In the genomic region with DNA sequence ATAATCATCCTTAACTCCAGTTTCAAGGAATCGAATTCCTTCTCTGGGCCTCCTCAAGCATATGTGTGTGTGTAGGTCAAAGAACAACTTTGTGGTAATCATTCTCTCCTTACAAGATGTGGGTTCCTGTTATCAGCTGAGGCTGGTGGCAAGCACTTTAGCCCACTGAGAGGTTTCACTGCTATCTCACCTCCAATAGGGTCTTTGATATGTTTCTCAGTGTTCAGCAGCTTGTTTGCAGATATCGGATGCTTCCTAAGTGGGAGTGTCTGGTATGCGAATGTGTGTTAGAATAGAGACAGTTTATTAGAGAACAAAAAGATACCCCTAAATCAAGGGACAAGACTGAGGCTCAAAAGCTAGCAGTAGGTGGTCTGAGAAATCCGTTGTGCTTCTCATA, we compare ENCODE assay signal across 9 mouse cellular contexts. TPM values are rescaled to one million over a fixed set of nuclear protein-coding genes. Genes with fewer than 3 reads are reported as not detected.
A peak's percentile ranks its signal among the peaks of the same experiment; 100 is the strongest.
DNase-seq lines count a peak whose midpoint lies in the region; ATAC-seq and TF ChIP-seq lines count a peak whose summit lies in the region.
"Had no signal": no experiment of that assay in that cellular context is flagged by ENCODE, and none has a peak within 500 bp of the region (broad histone marks: within the 10 kb centered on the region; RNA-seq: fewer than 3 reads in every experiment).

No protein-coding gene starts in this region.

- TF ChIP-seq CTCF in E14TG2a.4 (conservative IDR thresholded peaks at IDR 0.05; ENCODE audit: low read length): no peak
- no peak for TF ChIP-seq CTCF in liver, postnatal 0 days (IDR thresholded peaks at IDR 0.05; ENCODE audit: low read depth)

- no peaks in the 10 kb centered on the region for H3K27me3 ChIP-seq in heart, embryonic 11.5 days (ENCODE audit: control insufficient read depth, insufficient read depth, low read length)
- H3K27me3 ChIP-seq in E14TG2a.4 (ENCODE audit: insufficient read depth, low read length): no peaks in the 10 kb centered on the region
- H3K27me3 ChIP-seq in forebrain, embryonic 16.5 days (replicated peaks; ENCODE audit: control insufficient read depth, insufficient read depth, low read length): no peaks in the 10 kb centered on the region
- no peaks in the 10 kb centered on the region for H3K27me3 ChIP-seq in liver, postnatal 0 days (ENCODE audit: insufficient read depth, low read length)

- H3K9me3 ChIP-seq in heart, embryonic 11.5 days (replicated peaks; ENCODE audit: control insufficient read depth, low read length): no peaks in the 10 kb centered on the region
- H3K9me3 ChIP-seq in E14TG2a.4 (ENCODE audit: low read length): no peaks in the 10 kb centered on the region
- H3K9me3 ChIP-seq in forebrain, embryonic 16.5 days (ENCODE audit: control insufficient read depth, low read length): no peaks in the 10 kb centered on the region
- no peaks in the 10 kb centered on the region for H3K9me3 ChIP-seq in liver, postnatal 0 days (ENCODE audit: low read length)

- H3K36me3 ChIP-seq in heart, embryonic 11.5 days (ENCODE audit: control insufficient read depth, insufficient read depth, low read length): no peaks in the 10 kb centered on the region
- H3K36me3 ChIP-seq in E14TG2a.4 (ENCODE audit: insufficient read depth, low read length): peaks cover 17% of the 10 kb centered on the region
- no peaks in the 10 kb centered on the region for H3K36me3 ChIP-seq in forebrain, embryonic 16.5 days (ENCODE audit: control insufficient read depth, insufficient read depth)
- 0 out of 2 replicates have a peak, but pooled peaks cover 8% of the 10 kb centered on the region for H3K36me3 ChIP-seq in liver, postnatal 0 days (replicated peaks; ENCODE audit: insufficient read depth, low read length)

- no peak overlapping the region for H3K27ac ChIP-seq in heart, embryonic 11.5 days (ENCODE audit: low read depth, low read length)
- no peak overlapping the region for H3K27ac ChIP-seq in forebrain, embryonic 16.5 days (ENCODE audit: low read length)
- no peak overlapping the region for H3K27ac ChIP-seq in liver, postnatal 0 days (ENCODE audit: low read depth)

- peak overlapping the region; percentile 89 for H3K4me3 ChIP-seq in heart, embryonic 11.5 days (ENCODE audit: low read depth, low read length)
- H3K4me3 ChIP-seq in E14TG2a.4 (replicated peaks; ENCODE audit: low read length): peak overlapping the region; percentile 96
- H3K4me3 ChIP-seq in forebrain, embryonic 16.5 days (replicated peaks; ENCODE audit: low read length): peak overlapping the region; percentile 87
- peak overlapping the region; percentile 73 for H3K4me3 ChIP-seq in liver, postnatal 0 days (ENCODE audit: low read depth, low read length)

- no peak for DNase-seq in heart, adult 8-10 months (ENCODE audit: low spot score)
- DNase-seq in liver, postnatal 0 days: no peak
- no peak for DNase-seq in adrenal gland, adult 18-20 months (ENCODE audit: low spot score in 2 of 2)
- no peak for DNase-seq in retina, postnatal 1 day

- ATAC-seq in heart, embryonic 11.5 days (replicated peaks; ENCODE audit: insufficient number of reproducible peaks, low FRiP score, low TSS enrichment): no peak
- no peak for ATAC-seq in forebrain, embryonic 16.5 days
- no peak for ATAC-seq in liver, postnatal 0 days
- no peak for ATAC-seq in granulocyte monocyte progenitor cell, adult 5-6 weeks (replicated peaks; ENCODE audit: poor library complexity, severe bottlenecking)

- 40% methylated on average over 4 of the region's 4 CpGs for WGBS in heart, embryonic 11.5 days (ENCODE audit: insufficient replicate concordance)
- WGBS in forebrain, embryonic 16.5 days: 53% methylated on average over 4 of the region's 4 CpGs
- WGBS in liver, postnatal 0 days (ENCODE audit: insufficient replicate concordance): 39% methylated on average over 4 of the region's 4 CpGs

- H3K9ac ChIP-seq in heart, embryonic 11.5 days (ENCODE audit: low read depth, low read length): peak overlapping the region; percentile 80; the same call in 1 of the 2 replicates
- peak overlapping the region; percentile 77 for H3K9ac ChIP-seq in forebrain, embryonic 16.5 days (replicated peaks; ENCODE audit: low read depth, low read length)
- peak overlapping the region; percentile 77 for H3K9ac ChIP-seq in liver, postnatal 0 days (replicated peaks)

- peak overlapping the region; percentile 85 for H3K4me2 ChIP-seq in heart, embryonic 11.5 days
- H3K4me2 ChIP-seq in forebrain, embryonic 16.5 days (ENCODE audit: low read length): peak overlapping the region; percentile 89
- H3K4me2 ChIP-seq in liver, postnatal 0 days (ENCODE audit: low read depth, low read length): peak overlapping the region; percentile 83

- no peak for TF ChIP-seq EP300 in liver, postnatal 0 days (IDR thresholded peaks at IDR 0.05; ENCODE audit: low read depth)

- peaks cover 14% of the 10 kb centered on the region for H3K4me1 ChIP-seq in heart, embryonic 11.5 days (ENCODE audit: control insufficient read depth, insufficient read depth, low read length)
- H3K4me1 ChIP-seq in E14TG2a.4 (replicated peaks; ENCODE audit: low read depth, low read length): peaks cover 73% of the 10 kb centered on the region
- H3K4me1 ChIP-seq in forebrain, embryonic 16.5 days (replicated peaks; ENCODE audit: control insufficient read depth, insufficient read depth, low read length): peaks cover 28% of the 10 kb centered on the region
- peaks cover 14% of the 10 kb centered on the region for H3K4me1 ChIP-seq in liver, postnatal 0 days (ENCODE audit: insufficient read depth)

RNA-seq across cellular contexts. Expression of a gene that starts 0.5 kb away (rescaled TPM):
- 5.3 and 6.2 TPM in 2 replicates for polyA plus RNA-seq in heart, embryonic 11.5 days (2014; fragmentation: Nextera tagmentation; extraction: Ambion mirVana)
- 10 to 100 TPM; 15.0 to 17.4 (median 15.8) TPM for total RNA-seq in heart, adult 8-10 months (2022)
- 12.5 and 12.9 TPM in 2 replicates for polyA plus RNA-seq in forebrain, embryonic 16.5 days (2015; fragmentation: Nextera tagmentation; extraction: Ambion mirVana)
- polyA plus RNA-seq in liver, postnatal 0 days (2015; fragmentation: Nextera tagmentation; extraction: Ambion mirVana): 1.8 and 1.9 TPM in 2 replicates
- total RNA-seq in granulocyte monocyte progenitor cell, adult 5-6 weeks (2014; fragmentation: Nextera tagmentation): 29.1 and 36.5 TPM in 2 replicates
- 24.7 and 25.2 TPM in 2 replicates for total RNA-seq in granulocyte monocyte progenitor cell, adult 5-6 weeks (2017)
- total RNA-seq in adrenal gland, adult 18-20 months (2021): 10 to 100 TPM; 31.0 to 34.2 TPM

RNA-seq across cellular contexts. Expression of a gene that starts 39.1 kb away (rescaled TPM):
- polyA plus RNA-seq in heart, embryonic 11.5 days (2014; fragmentation: Nextera tagmentation; extraction: Ambion mirVana): 0.10 TPM in 1 of 2 replicates, not detected in the other
- total RNA-seq in heart, adult 8-10 months (2022): 1 to 10 TPM in 1 of 4 experiments, under 1 TPM in 3; 0.19 to 1.5 (median 0.33) TPM
- 0.27 TPM in 1 of 2 replicates, not detected in the other for polyA plus RNA-seq in forebrain, embryonic 16.5 days (2015; fragmentation: Nextera tagmentation; extraction: Ambion mirVana)
- 1.2 and 1.7 TPM in 2 replicates for polyA plus RNA-seq in liver, postnatal 0 days (2015; fragmentation: Nextera tagmentation; extraction: Ambion mirVana)
- 18.7 and 25.6 TPM in 2 replicates for total RNA-seq in granulocyte monocyte progenitor cell, adult 5-6 weeks (2014; fragmentation: Nextera tagmentation)
- 10.5 and 14.7 TPM in 2 replicates for total RNA-seq in granulocyte monocyte progenitor cell, adult 5-6 weeks (2017)
- total RNA-seq in adrenal gland, adult 18-20 months (2021): under 1 TPM in 1 of 2 experiments, not detected in 1; 0.38 TPM
- total RNA-seq: left cerebral cortex, postnatal 25 days had no signal

Comparison
In these comparisons a context has a peak if more than half of its experiments do, and no peak if none do; other contexts are left out.
1. RNA of a gene that starts 39.1 kb away (total RNA-seq): 10.5 to 25.6 TPM in granulocyte monocyte progenitor cell, adult 5-6 weeks; 0.38 TPM in adrenal gland, adult 18-20 months and 0.19 to 1.5 TPM in heart, adult 8-10 months; every median in the first group is over 4 times any median in the second.
2. Peak in every context shown above with its lines, with median percentiles within 50 percentile points of each other: H3K4me2 ChIP-seq, H3K4me3 ChIP-seq and H3K9ac ChIP-seq.